Mouse (Mus musculus) thymus, postnatal 25 days (tissue): Measurements from ENCODE around the gene Gm5447.

Experiments used
- DNase-seq: peaks from one replicate; pipeline ENCODE4 v3.0.0; 2022

The Gm5447 gene

GRCm38 (mm10) chr13:30973501-30974246, at the start of gene Gm5447, which contains the start of gene Exoc2:
TSS of gene Gm5447 (plus strand) at chr13:30974204.
TSS of gene Exoc2 (minus strand) at chr13:30974093.
- peak; percentile 83 for DNase-seq

GRCm38 (mm10) chr13:30924269-30924668, 49.7 kb upstream of the Gm5447 start:
- no peak for DNase-seq

- DNase-seq = no peak
These were observed 44.9 kb upstream of the Gm5447 start for GRCm38 (mm10) chr13:30929119-30929518.

DNA sequence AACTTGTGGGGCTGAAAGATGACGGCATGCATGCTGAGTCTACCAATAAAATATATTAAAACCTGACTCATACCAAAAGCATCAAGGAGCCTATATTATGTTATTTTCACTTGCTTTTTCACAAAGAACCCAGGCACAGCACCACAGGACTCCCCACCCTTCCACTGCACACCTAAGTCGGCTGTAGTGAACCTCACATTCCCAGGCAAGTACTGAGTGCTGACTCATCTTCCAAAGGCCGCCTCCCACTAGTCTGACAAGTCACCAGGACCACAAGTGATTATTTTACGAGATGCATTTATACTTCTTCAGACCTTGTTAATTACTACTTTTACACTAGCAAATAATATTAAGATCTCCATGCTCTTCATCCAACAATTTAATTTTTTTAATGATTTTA, 42.4 kb upstream of the Gm5447 start:
- no peak for DNase-seq

DNA sequence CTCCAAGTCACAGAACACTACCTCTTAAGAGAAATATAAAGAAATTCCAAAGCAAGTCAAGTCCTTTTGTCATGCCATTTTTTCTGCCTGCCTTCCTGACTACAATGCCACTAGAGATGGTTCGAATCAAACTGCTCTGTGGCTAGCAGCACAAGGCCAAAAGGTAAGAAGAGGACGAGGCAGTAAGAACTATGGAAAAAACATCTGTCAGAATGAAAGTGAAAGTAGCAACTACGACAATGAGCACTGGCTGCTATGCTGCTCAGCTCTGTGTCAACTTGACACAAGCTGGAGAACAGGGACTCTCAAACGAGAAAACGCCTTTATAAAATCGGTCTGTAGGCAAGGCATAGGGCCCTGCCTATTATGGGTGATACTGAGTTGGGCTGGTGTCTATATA, 41.0 kb upstream of the Gm5447 start:
- no peak for DNase-seq

DNA sequence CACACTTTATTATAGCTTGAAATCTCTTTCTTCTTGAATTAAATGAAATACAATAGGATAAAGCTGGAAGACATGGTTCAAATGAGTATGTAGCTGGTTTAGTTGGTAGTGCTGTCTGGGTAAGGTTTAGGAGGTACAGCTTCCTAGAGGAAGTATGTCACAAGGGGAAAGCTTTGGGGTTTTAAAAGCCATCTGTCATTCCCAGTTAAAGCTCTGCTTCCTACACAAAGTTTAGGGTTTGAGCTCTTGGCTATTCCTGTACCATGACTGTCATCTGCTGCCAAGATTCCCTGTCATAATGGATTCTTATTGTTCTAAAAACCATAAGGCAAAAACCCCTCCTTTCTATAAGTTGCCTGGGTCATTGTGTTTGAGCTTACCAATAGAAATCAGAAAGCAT, 28.2 kb upstream of the Gm5447 start:
- DNase-seq = no peak

DNA sequence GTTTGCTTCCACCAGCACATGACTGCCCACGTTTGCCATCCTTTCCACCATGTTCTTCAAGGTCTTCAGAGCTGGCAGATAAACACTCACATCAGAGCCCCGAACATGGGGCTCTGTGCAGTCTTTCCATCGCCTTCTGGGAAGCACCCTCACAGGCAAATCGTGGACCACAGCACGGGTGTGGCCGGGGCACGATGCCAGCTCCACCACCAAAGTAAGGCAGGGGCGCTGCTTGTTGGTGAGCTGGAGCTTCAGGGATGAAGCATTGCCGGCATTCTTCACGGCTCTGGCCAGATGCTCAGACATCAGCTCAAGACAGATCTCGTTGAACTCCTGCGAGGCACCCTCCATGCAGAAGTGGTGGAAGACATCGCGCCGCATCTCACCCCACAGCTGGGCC, 26.9 kb upstream of the Gm5447 start:
- DNase-seq = no peak

- no peak for DNase-seq
These were observed 26.5 kb upstream of the Gm5447 start, which contains the start of gene Hus1b for GRCm38 (mm10) chr13:30947540-30947939. TSS of gene Hus1b (minus strand) at chr13:30947759.

DNA sequence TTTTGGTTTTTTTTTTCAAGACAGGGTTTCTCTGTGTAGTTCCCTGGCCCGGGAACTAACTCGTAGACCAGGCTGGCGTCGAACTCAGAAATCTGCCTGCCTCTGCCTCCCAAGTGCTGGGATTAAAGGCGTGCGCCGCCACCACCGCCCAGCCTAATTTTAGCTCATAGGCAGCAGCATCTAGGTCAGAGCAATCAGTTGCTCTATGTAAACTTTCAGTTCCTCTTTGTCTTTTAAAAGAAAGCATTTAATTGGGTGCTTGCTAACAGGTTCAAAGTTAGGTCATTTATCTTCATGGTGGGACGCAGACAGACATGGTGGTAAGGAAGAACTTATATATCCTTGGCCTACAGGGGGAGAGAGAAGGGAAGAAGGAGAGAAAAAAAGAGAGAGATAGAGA, 24.8 kb upstream of the Gm5447 start:
- DNase-seq = no peak

- no peak for DNase-seq
These were observed 22.0 kb upstream of the Gm5447 start for GRCm38 (mm10) chr13:30952044-30952443.

- no peak for DNase-seq
These were observed 20.4 kb upstream of the Gm5447 start for GRCm38 (mm10) chr13:30953580-30953979.

DNA sequence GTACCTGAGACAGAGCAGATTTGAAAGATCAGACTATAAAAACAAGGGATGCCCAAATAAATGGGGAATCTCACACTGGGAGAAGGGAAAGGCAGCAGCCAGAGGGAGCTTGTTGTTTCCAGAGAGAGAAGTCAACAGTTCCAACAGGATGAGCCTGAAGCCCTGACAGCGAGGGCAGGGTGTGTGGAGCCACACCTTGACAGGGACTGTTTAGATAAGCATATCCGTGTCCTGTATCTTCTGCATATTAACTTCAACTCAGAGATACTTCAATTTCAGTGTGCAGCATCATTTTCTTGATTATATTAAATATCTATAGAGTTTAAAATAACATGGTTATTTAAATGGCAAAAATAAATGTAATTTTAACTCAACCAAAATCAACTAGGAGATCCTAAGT, 13.3 kb upstream of the Gm5447 start:
- no peak for DNase-seq

- DNase-seq = no peak
These were observed 12.1 kb upstream of the Gm5447 start for GRCm38 (mm10) chr13:30961932-30962331.

- no peak for DNase-seq
These were observed 7.5 kb upstream of the Gm5447 start for GRCm38 (mm10) chr13:30966507-30966911.

DNA sequence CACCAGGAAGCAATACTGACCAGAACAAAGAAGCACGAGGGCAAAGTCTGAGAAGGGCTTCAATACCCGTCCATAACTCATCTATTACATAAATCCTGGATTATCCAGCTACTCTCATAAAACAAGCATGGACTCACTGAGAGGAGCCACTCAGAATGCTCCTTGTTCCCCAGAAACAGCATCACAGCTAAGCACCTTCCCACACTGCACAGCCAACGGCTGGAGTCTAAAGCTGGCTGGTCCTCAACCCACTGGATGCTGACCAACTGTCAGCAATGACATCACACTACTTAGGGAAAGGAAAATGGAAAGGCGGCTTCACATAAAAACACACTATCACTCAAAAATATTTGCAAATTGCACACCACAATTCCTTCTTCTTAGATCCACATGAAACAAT, 5.7 kb upstream of the Gm5447 start:
- DNase-seq = no peak

DNA sequence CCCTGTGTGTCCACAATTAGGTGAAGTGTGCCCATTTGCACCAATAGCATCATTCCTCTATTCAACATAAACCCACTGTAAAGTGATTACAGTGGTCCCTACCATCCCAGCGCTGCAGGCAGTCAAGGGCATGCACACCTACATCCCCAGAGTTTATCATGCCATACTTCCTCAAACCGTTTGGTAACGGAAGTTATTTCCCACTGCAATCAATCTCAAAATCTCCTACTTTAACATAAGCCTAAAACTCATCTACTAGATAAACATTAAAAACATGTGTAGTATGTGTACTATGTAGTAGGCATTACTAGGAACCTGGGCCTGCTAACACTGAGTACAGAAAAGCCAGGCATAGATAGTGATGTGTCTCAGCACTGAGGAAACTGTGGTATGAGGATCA, 3.0 kb upstream of the Gm5447 start:
- DNase-seq = no peak

GRCm38 (mm10) chr13:30972102-30972501, 1.9 kb upstream of the Gm5447 start:
- peak; percentile 75 for DNase-seq

DNA sequence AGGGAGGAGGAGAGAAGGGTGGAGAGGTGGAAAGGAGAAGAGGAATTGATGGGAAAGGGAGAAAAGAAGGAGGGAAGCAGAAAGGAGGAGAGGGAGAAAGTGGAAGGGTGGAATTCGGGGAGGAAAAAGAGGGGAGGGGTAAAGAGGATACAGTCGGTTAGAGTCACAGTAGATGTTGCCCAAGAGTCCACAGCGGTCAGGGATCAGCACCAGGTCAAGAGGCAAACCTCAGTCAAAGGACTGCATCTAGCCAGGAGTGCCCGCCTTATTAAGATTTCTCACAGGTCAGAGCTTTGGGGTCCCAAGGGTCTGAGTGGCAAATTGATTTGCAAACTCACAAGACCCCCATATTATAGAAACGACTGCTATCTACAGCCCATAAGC, 235 bp downstream of the Gm5447 start:
- no peak for DNase-seq

DNA sequence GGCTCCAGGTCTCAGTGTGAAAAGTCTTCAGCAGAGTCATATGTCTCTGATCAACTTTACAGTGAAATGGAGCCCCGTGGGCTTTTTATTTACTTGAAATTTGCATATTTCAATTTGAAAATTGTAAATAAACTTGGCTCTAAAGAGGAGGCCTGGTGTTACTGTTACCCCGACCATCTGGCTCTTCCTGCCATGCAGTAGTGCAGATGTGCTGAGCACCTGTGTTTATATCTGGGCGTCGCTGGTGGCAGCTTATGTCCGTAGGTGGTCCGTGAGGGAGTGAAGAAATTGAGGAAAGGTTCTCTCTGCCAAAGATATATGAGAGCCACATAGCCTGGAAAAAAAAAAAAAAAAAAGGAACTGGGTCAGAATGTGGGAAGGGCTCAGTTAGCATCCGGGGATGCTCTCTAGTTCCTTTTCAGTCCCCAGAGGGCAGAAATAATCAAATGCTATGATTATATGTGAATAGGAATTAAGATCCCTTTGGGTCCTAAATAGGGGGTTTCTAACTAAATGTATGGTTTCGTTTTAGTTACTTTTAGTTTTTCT, 2.6 kb downstream of the Gm5447 start:
- DNase-seq = peak; percentile 51

GRCm38 (mm10) chr13:30978224-30978623, 4.2 kb downstream of the Gm5447 start:
- no peak for DNase-seq

- DNase-seq = peak; percentile 71
These were observed 7.7 kb downstream of the Gm5447 start for GRCm38 (mm10) chr13:30981666-30982065.

GRCm38 (mm10) chr13:30985275-30985597, 11.2 kb downstream of the Gm5447 start:
- no peak for DNase-seq

DNA sequence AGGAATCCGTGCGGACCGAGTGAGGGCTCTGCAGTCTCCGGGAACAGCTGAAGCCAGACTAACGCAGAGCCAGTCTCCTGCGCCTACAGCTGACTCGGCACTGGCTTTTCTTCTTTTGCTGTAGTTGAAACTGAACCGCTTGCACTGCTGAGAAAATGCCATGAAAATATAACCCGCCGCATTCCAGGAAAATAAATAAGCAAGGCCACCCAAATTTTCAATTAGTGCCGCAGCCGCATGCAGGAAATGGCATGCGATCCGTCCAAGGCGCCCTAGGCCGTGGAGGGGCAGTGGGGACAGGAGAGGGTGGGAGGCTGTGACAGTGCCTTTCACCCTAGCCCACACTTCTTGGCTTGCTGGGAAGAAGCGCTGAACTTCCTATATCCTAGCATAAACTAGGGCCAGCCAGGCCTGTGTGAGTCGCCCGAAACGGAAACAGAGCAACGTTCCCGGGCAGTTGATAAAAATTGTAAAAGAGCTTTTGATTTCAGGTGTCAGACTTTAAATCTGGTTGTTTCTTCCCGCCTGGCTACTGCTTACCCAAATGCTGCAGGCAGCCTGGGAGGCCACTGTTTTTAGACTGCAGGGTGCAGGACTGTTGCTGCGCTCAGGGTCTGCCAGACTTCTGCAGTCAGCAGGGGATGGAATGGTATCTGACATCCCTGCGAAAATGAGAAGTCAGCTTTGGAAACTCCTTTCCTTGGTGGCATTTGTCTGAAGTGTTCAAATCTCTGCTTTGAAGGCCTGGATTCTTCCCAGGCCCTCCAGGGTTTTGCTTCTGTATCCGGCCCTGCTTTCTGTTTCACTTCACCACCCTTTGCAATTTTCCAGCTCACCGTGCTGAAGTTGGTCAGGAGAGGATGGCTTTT, 11.8 kb downstream of the Gm5447 start:
- DNase-seq = no peak

DNA sequence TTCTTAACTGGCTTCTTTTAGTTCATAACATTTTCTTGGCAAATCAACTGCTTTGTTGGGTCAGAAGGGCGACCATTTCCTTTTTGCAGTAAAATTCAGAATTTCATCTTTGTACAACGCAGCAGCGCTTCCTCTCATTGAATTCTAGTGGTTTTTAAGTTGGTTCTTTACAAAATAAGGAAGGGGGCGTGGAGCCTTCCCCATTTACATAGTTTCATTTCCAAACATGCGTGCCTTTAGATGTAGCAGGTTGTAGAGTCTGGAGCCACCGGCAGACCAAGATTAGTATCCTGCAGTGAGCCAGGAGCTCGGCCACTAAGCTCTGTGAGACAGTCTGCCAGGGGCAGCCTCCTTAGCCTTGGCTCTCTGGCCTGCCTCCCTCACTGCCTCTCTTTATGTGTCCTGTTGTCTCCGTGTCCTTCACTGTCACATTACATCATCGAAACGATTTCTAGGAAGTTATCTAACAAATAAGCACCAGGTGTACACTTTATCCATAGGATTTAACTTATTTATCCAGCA, 13.0 kb downstream of the Gm5447 start:
- DNase-seq = no peak
